Mouse (Mus musculus): ENCODE data around the gene Slc35c2.

DNA sequence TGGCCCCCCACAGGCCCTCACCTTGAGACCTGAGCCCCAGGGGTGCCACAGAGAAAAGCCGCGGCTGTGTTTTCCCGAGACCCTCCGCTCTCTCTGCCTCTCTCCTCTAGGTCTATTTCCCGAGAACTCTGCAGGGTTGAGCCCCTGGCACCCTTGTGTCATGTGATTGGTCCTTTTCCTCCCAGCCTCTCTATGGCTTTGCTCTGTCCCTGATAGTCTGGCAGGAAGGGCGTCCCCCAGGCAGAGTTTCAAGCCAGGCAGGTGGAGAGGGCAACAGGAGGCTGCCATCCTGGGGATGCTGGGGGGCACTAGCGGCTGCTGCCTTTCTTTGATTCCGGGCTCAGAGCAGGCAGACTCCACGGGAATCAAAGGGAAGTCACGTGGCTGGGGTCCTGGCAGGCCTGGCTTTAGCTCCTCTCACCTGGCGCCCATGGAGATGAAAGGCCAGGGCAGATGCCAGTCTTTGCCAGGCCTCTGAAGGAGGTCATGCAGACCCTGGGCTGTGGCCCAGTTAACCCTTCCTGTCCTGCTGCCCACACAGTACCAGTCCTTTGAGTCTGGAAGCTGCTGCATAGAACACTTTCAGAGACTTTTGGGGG lies 44.4 kb downstream of the Slc35c2 start:
- TF ChIP-seq CTCF (IDR thresholded peaks at IDR 0.05; ENCODE audit: extremely low read depth, insufficient read depth, low read length) (no peak), POLR2A (IDR thresholded peaks at IDR 0.05; ENCODE audit: extremely low read depth, insufficient read depth, low read length) (no peak)

Data from cortical plate, adult 2 months (tissue).